Mouse (Mus musculus): Measurements from ENCODE around the gene Atp11a. TPM values are rescaled to one million over a fixed set of nuclear protein-coding genes. Genes with fewer than 3 reads are reported as not detected.
A peak's percentile ranks its signal among the peaks of the same experiment; 100 is the strongest.

Gene Atp11a
- total RNA-seq (2021) = 10 to 100 TPM; 21.8 to 23.4 TPM
- long read RNA-seq, experiment 1, partial matches to known transcripts = 3 of 4 reads
- long read RNA-seq, experiment 1, other reads (novel, unspliced or antisense) = 1 of 4 reads
- long read RNA-seq, experiment 2, full-length matches to known transcripts = 1 of 12 reads
- long read RNA-seq, experiment 2, partial matches to known transcripts = 10 of 12 reads
- long read RNA-seq, experiment 2, other reads (novel, unspliced or antisense) = 1 of 12 reads

DNA sequence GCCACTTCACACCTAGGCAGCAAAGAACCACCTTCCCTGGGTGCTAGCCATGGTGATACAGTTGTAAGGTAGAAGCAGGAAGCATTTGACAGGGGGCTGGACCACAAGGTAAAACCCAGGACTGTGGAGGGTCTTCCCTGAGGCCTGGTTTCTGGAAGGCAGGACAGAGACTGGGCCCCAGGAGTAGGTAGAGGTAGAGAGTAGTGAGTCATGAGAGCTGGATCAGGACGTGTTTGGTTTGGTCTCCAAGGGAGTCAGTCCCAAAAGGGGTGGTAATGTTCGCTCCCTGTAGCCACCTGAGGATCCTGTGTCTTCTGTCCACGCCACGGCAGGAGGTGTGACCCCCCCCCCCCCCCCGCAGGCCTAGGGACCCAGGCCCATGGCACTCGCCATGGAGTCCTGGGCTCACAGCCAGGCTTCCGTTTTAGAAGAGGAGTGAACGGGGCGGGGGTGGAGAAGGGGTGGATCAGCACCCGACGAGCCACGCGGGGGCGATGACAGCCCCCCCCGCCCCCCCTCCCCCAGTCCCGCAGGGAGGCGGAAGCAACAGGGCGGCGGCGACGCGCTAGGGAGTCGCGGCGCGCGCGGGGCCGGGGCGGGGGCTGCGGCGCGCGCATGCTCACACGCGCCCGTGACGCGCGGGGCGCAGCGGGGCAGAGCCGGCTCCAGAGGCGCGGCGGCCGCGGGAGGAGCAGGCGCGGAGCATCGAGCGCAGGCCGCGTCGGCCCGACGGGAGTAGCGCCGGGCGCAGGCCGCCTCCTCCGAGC lies at the start of gene Atp11a:
Gene Atp11a (plus strand): TSS at position 624 of the 767 bp plus-strand sequence.
- intact Hi-C loops (cut with DNase I; ENCODE audit: low total_unique reads) = no loop called here
- peak; percentile 71 for DNase-seq

GRCm38 (mm10) chr8:12711623-12712022 lies 45.2 kb upstream of the Atp11a start:
- intact Hi-C loops (cut with DNase I; ENCODE audit: low total_unique reads) = no loop called here
- DNase-seq = no peak

GRCm38 (mm10) chr8:12715861-12716585 lies 40.8 kb upstream of the Atp11a start:
- intact Hi-C loops (cut with DNase I; ENCODE audit: low total_unique reads) = no loop called here
- DNase-seq = no peak

- DNase-seq = no peak
- intact Hi-C loops (cut with DNase I; ENCODE audit: low total_unique reads) = no loop called here
Observed at GRCm38 (mm10) chr8:12719091-12719490, 37.7 kb upstream of the Atp11a start.

DNA sequence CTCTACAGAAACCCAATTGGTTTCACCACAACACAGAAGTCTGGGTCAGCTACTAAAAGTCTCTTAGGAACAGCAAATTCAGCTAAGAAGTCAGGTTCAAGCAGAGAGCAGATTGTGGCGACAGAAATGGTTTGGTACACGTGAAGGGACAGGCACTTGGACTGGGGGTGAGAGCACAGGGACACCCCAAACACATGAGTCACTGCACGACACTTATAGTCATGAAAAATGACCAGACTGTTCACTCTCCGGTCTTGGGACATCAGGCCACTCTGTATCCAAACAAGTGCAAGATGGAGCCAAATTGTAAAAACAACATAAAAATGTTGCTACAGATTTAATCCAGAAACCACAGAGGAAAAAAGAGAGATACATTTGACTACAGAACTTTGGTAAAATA lies 28.2 kb upstream of the Atp11a start:
- intact Hi-C loops (cut with DNase I; ENCODE audit: low total_unique reads) = no loop called here
- no peak for DNase-seq

GRCm38 (mm10) chr8:12730780-12731179 lies 26.0 kb upstream of the Atp11a start:
- peak; percentile 46 for DNase-seq
- intact Hi-C loops (cut with DNase I; ENCODE audit: low total_unique reads) = no loop called here

- no peak for DNase-seq
- intact Hi-C loops (cut with DNase I; ENCODE audit: low total_unique reads) = no loop called here
Observed at GRCm38 (mm10) chr8:12732431-12732830, 24.4 kb upstream of the Atp11a start.

- DNase-seq = no peak
- intact Hi-C loops (cut with DNase I; ENCODE audit: low total_unique reads) = no loop called here
Observed at GRCm38 (mm10) chr8:12739113-12739512, 17.7 kb upstream of the Atp11a start.

DNA sequence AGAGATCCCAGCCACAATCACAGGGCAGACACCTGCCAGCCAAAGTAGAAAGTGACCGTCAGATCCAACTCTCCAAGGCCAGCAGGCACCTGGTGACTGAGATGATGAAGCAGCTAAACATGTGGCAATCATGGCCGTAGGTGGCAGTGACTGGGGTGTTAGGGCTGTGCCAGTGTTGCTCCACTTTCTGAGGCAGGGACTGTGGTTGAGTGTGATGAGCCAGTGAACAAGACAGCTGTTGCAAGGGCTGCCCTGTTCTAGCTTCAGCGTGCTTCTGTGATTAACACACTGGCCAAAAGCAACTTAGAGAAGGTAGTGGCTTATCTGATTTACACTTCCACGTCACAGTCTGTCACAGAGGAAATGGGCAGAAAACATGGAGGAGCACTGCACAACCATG lies 13.4 kb upstream of the Atp11a start:
- DNase-seq = no peak
- intact Hi-C loops (cut with DNase I; ENCODE audit: low total_unique reads) = no loop called here

- no peak for DNase-seq
- intact Hi-C loops (cut with DNase I; ENCODE audit: low total_unique reads) = no loop called here
Observed at GRCm38 (mm10) chr8:12748183-12748582, 8.6 kb upstream of the Atp11a start.

DNA sequence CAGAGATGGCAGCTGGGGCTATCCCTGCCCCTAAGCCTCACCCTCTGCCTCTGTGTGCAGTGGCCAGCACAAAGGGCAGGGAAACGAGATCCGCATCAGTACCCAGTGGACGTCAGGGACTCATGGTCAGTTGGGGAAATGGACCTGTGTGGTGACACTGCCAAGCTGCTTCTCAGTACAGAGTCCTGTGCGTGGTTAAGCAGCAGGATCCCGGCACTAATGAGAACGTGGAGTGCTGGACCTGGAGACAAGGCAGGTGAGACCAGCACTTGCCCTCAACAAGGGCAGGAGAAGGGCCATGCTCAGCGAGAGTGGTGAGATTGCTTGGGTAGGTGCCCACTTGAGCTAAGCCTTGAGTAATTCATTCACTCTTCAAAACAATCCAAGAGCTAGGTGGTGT lies 7.7 kb upstream of the Atp11a start:
- no peak for DNase-seq
- intact Hi-C loops (cut with DNase I; ENCODE audit: low total_unique reads) = no loop called here

- DNase-seq = no peak
- intact Hi-C loops (cut with DNase I; ENCODE audit: low total_unique reads) = no loop called here
Observed at GRCm38 (mm10) chr8:12753054-12753453, 3.8 kb upstream of the Atp11a start.

- DNase-seq = no peak
- intact Hi-C loops (cut with DNase I; ENCODE audit: low total_unique reads) = no loop called here
Observed at GRCm38 (mm10) chr8:12754115-12754514, 2.7 kb upstream of the Atp11a start.

GRCm38 (mm10) chr8:12755312-12755711 lies 1.5 kb upstream of the Atp11a start:
- intact Hi-C loops (cut with DNase I; ENCODE audit: low total_unique reads) = no loop called here
- DNase-seq = no peak

- intact Hi-C loops (cut with DNase I; ENCODE audit: low total_unique reads) = no loop called here
Observed at GRCm38 (mm10) chr8:12755826-12756225, 988 bp upstream of the Atp11a start.

DNA sequence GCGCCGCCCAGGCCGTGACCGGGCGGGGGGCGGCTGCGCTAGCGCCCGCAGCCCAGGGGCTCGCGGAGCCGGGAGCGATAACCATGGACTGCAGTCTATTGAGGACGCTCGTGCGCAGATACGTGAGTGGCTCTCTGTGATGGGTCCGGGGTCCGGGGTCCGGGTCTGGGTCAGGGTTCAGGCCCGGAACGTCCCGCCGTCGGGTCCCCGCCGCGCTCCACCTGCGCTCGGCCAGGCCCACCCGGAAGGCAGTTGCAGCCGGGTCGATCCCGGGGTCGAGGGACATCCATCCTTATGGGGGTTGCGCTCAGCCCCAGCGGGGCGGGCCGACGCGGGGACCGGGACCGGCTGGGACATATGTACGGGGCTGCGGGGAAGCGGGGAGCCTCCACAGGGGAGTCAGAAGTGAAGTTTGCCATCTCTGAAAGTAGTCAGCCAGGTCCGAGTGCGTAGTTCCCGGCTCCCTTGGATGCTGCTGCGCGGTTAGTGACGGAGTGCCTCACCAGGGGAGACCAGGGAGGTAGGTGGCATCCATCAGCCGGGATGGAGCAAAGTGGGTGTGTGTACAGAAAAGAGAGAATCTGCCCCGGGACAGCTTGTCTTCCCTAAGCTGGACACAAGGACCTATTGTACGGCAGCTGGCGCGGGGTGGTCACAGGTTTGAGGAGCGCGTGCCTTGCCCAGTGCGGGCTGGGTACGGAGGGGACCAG lies 572 bp downstream of the Atp11a start:
- DNase-seq = peak; percentile 15
- intact Hi-C loops (cut with DNase I; ENCODE audit: low total_unique reads) = no loop called here

More at GRCm38 (mm10) chr8:12755826-12756225, 988 bp upstream of the Atp11a start:
- no peak for DNase-seq

DNA sequence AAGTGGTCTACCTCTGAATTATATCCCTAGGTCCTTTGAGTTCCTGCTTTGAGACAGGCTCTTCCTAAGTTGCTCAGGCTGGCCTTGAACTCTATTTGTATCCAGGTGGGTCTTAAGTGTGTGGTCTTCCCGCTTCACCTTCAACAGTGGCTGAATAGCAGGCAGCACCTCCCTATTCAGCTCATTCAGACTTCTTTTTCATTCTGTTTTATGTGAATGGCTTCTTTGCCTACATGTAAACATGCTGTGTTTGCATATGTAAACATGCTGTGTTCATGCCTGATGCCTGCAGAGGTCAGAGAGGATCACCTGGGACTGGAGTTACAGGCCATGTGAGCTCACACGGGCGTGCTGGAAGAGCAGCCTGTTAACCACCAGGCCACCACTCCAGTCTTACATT lies 3.1 kb downstream of the Atp11a start:
- intact Hi-C loops (cut with DNase I; ENCODE audit: low total_unique reads) = loop anchor here (5.0 kb wide), 1 partner anchor 42 kb away; no protein-coding TSS in a partner anchor
- DNase-seq = no peak

GRCm38 (mm10) chr8:12761873-12762272 lies 5.1 kb downstream of the Atp11a start:
- no peak for DNase-seq
- intact Hi-C loops (cut with DNase I; ENCODE audit: low total_unique reads) = loop anchor here (5.0 kb wide), 1 partner anchor 40 kb away; no protein-coding TSS in a partner anchor

GRCm38 (mm10) chr8:12763565-12764108 lies 6.8 kb downstream of the Atp11a start:
- intact Hi-C loops (cut with DNase I; ENCODE audit: low total_unique reads) = loop anchor here (5.0 kb wide), 1 partner anchor 39 kb away; no protein-coding TSS in a partner anchor
- no peak for DNase-seq

Data from gastrocnemius, postnatal 14 days (tissue).